Mouse (Mus musculus) neutrophil, adult 65 days (primary cell): ENCODE data around the gene Cdc42ep5. TPM values are rescaled to one million over a fixed set of nuclear protein-coding genes. Genes with fewer than 3 reads are reported as not detected.

Experiments
- total RNA-seq: library from RNA; stranded (reverse); gene quantifications from 2 replicates; pipeline ENCODE4 v1.2.4, GENCODE M21; 2023

Cdc42ep5 gene
- not detected in 2 replicates for total RNA-seq

GRCm38 (mm10) chr7:4164090-4164910 lies at the start of gene Cdc42ep5:
Gene Cdc42ep5, minus strand, starts transcription at chr7:4164860.

GRCm38 (mm10) chr7:4150059-4150541 lies 14.6 kb downstream of the Cdc42ep5 start, which contains the start of gene Leng9:
Gene Leng9, minus strand, starts transcription at chr7:4150374.

GRCm38 (mm10) chr7:4136771-4137531 lies 27.7 kb downstream of the Cdc42ep5 start, which contains the start of gene Leng8:
Gene Leng8, plus strand, starts transcription at chr7:4137039.

GRCm38 (mm10) chr7:4119344-4119902 lies 45.2 kb downstream of the Cdc42ep5 start, which contains the start of gene Ttyh1:
Gene Ttyh1, plus strand, starts transcription at chr7:4119408.

Other genes starting within 250 kb of the Cdc42ep5 start
- 99.8 and 101 TPM in 2 replicates for gene Lilra6, start 249.4 kb downstream of the Cdc42ep5 start, total RNA-seq
- gene Lair1, start 101.7 kb downstream of the Cdc42ep5 start, total RNA-seq, result 12.9 and 20.1 TPM in 2 replicates
- not detected in 2 replicates for gene Ttyh1, start 45.5 kb downstream of the Cdc42ep5 start, total RNA-seq
- gene Leng8, start 27.8 kb downstream of the Cdc42ep5 start, total RNA-seq, result 286 and 437 TPM in 2 replicates
- 2.8 and 3.7 TPM in 2 replicates for gene Leng9, start 14.5 kb downstream of the Cdc42ep5 start, total RNA-seq
- not detected in 2 replicates for gene Lilra5, start 72.9 kb upstream of the Cdc42ep5 start, total RNA-seq
- not detected in 2 replicates for gene Ncr1, start 172.9 kb upstream of the Cdc42ep5 start, total RNA-seq
- 0.19 and 0.43 TPM in 2 replicates for gene Gp6, start 232.9 kb upstream of the Cdc42ep5 start, total RNA-seq